Mouse (Mus musculus) hematopoietic stem cell, adult 5-6 weeks (primary cell): Measurements from ENCODE around the gene Dennd2a. TPM values are rescaled to one million over a fixed set of nuclear protein-coding genes. Genes with fewer than 3 reads are reported as not detected.
A peak's percentile ranks its signal among the peaks of the same experiment; 100 is the strongest.

Experiments
- ATAC-seq, 2 experiments: fragments of 125-278 bp in 1 of 2; replicated peaks in 1 of 2; 2 replicates each; pipeline ENCODE4 v1.8.0; 2016 to 2017; ENCODE audit warnings: inconsistent platforms in 2 of 2, mild to moderate bottlenecking in 2 of 2, moderate number of reproducible peaks in 2 of 2, low read depth in 1 of 2, moderate TSS enrichment in 1 of 2; ENCODE audit not compliant: low FRiP score in 2 of 2, poor library complexity in 2 of 2, severe bottlenecking in 2 of 2, insufficient read depth in 1 of 2, low TSS enrichment in 1 of 2
- total RNA-seq: library from RNA; stranded (forward); fragments of 172-1452, 232-1000 nt; gene quantifications from 2 replicates; pipeline ENCODE4 v1.2.3, GENCODE M21; 2017

The Dennd2a gene
- total RNA-seq, 1 experiment from 2014 or later, result 1.0 TPM

GRCm38 (mm10) chr6:39534944-39535343 is 22.7 kb downstream of the Dennd2a start:
- no peak for ATAC-seq

GRCm38 (mm10) chr6:39528671-39529535 is 28.8 kb downstream of the Dennd2a start:
- ATAC-seq, result peak in 1 of 2 experiments; percentile 4; a peak in 1 of 4 replicates

GRCm38 (mm10) chr6:39527811-39528210 is 29.9 kb downstream of the Dennd2a start:
- ATAC-seq, result peak in 1 of 2 experiments; percentile 51; a peak in 1 of 4 replicates

- ATAC-seq, result no peak
Measured at GRCm38 (mm10) chr6:39527337-39527784, 30.3 kb downstream of the Dennd2a start.

- no peak for ATAC-seq
Measured at GRCm38 (mm10) chr6:39526797-39527196, 30.9 kb downstream of the Dennd2a start.

GRCm38 (mm10) chr6:39523161-39523560 is 34.5 kb downstream of the Dennd2a start:
- no peak for ATAC-seq

- ATAC-seq, result peak in 1 of 2 experiments; percentile 54; a peak in 2 of 4 replicates
Measured at GRCm38 (mm10) chr6:39522425-39522824, 35.2 kb downstream of the Dennd2a start.

- no peak; a peak in 1 of 4 replicates for ATAC-seq
Measured at GRCm38 (mm10) chr6:39515739-39516131, 41.9 kb downstream of the Dennd2a start.

GRCm38 (mm10) chr6:39515040-39515738 is 42.5 kb downstream of the Dennd2a start:
- peak; percentile 62 to 68 for ATAC-seq

GRCm38 (mm10) chr6:39503476-39503875 is 54.2 kb downstream of the Dennd2a start:
- no peak for ATAC-seq

- ATAC-seq, result no peak
Measured at GRCm38 (mm10) chr6:39497165-39497564, 60.5 kb downstream of the Dennd2a start.

GRCm38 (mm10) chr6:39493129-39493714 is 64.4 kb downstream of the Dennd2a start:
- ATAC-seq, result no peak; a peak in 1 of 4 replicates

- ATAC-seq, result no peak
Measured at GRCm38 (mm10) chr6:39492161-39492560, 65.5 kb downstream of the Dennd2a start.

- ATAC-seq, result no peak
Measured at GRCm38 (mm10) chr6:39491203-39491602, 66.5 kb downstream of the Dennd2a start.

- ATAC-seq, result no peak
Measured at GRCm38 (mm10) chr6:39488292-39488691, 69.4 kb downstream of the Dennd2a start.

GRCm38 (mm10) chr6:39483656-39484055 is 74.0 kb downstream of the Dennd2a start:
- ATAC-seq, result no peak

GRCm38 (mm10) chr6:39478509-39479150 is 79.0 kb downstream of the Dennd2a start:
- peak; percentile 26 to 58; a peak in 2 of 4 replicates for ATAC-seq
